Mouse (Mus musculus) heart, embryonic 11.5 days (tissue): Measurements from ENCODE around the gene Sec31a. TPM values are rescaled to one million over a fixed set of nuclear protein-coding genes. Genes with fewer than 3 reads are reported as not detected.

ENCODE experiments used
- ATAC-seq: fragments of 200-750 bp; cut with Nextera tagmentation; replicated peaks from 2 replicates; pipeline ENCODE4 v1.8.0; 2017; ENCODE audit warnings: moderate library complexity; ENCODE audit not compliant: insufficient number of reproducible peaks, low FRiP score, low TSS enrichment
- H3K27ac ChIP-seq: fragments of 300-500 bp; sonication (generic); 2 replicates; pipeline ENCODE4 v1.5.1; 2014; ENCODE audit warnings: mild to moderate bottlenecking, low read depth, low read length
- H3K27me3 ChIP-seq: fragments of 300-500 bp; sonication (generic); 2 replicates; pipeline ENCODE4 v1.6.1; 2014; ENCODE audit warnings: mild to moderate bottlenecking, low read length, mixed read lengths; ENCODE audit not compliant: control insufficient read depth, insufficient read depth
- H3K36me3 ChIP-seq: fragments of 300-500 bp; sonication (generic); 2 replicates; pipeline ENCODE4 v1.6.1; 2014; ENCODE audit warnings: mild to moderate bottlenecking, low read length, moderate library complexity, mixed read lengths; ENCODE audit not compliant: control insufficient read depth, insufficient read depth
- H3K4me1 ChIP-seq: fragments of 300-500 bp; sonication (generic); 2 replicates; pipeline ENCODE4 v1.6.1; 2014; ENCODE audit warnings: low read length; ENCODE audit not compliant: control insufficient read depth, insufficient read depth
- H3K4me2 ChIP-seq: fragments of 300-500 bp; sonication (generic); 2 replicates; pipeline ENCODE4 v1.6.1; 2014; ENCODE audit warnings: mild to moderate bottlenecking, moderate library complexity
- H3K4me3 ChIP-seq: fragments of 300-500 bp; sonication (generic); 2 replicates; pipeline ENCODE4 v1.5.1; 2014; ENCODE audit warnings: low read depth, low read length
- H3K9ac ChIP-seq: fragments of 300-500 bp; sonication (generic); 2 replicates; pipeline ENCODE4 v1.6.1; 2014; ENCODE audit warnings: mild to moderate bottlenecking, low read depth, low read length, moderate library complexity
- H3K9me3 ChIP-seq: fragments of 300-500 bp; sonication (generic); replicated peaks from 2 replicates; pipeline ENCODE4 v1.6.1; 2016; ENCODE audit warnings: low read length; ENCODE audit not compliant: control insufficient read depth
- WGBS: fragments of 180-500 bp; shearing (Covaris S2); extraction: QIAGEN DNeasy Blood & Tissue Kit; methylation state at CpG from one replicate; pipeline ENCODE4 v1.1.7; 2014; ENCODE audit not compliant: insufficient replicate concordance; 5-methylcytosine and 5-hydroxymethylcytosine counted together
- polyA plus RNA-seq: library from polyadenylated mRNA; unstranded; fragments of >200 nt; fragmentation: Nextera tagmentation; extraction: Ambion mirVana; gene quantifications from 2 replicates; pipeline ENCODE4 v1.2.1, GENCODE M21; 2014

Sec31a gene
- polyA plus RNA-seq, 1 experiment from 2014 or later = 154 TPM

DNA sequence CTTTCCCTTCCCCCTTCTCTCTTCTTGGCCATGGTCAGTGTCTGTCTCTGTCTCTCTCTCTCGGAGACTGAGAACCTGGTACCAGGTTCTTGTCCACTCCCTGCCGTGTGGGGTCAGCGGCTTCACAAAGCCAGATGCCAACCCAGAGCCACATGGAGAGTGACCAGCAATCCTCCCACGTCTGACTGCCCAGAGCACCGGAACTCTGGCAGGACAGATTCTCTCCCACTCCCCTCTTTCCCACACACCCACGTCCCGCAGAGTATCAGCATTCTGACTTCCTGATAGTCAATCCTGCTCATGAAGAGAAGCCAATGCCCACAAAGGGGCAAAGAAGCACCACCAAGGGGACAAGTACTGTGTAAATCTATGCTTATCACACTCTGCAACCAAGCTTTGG, 7.6 kb upstream of the Sec31a start:
- WGBS = 71% methylated on average over 7 of the region's 7 CpGs
- peak overlapping the region; percentile 20; the same call in 1 of the 2 replicates for H3K4me2 ChIP-seq
- peaks cover 55% of the 10 kb centered on the region for H3K36me3 ChIP-seq
- H3K4me3 ChIP-seq = no peak overlapping the region
- ATAC-seq = no peak
- no peaks in the 10 kb centered on the region for H3K9me3 ChIP-seq
- 0 out of 2 replicates have a peak overlapping the region, but pooled peaks have one; percentile 22 for H3K27ac ChIP-seq
- no peak overlapping the region for H3K9ac ChIP-seq
- peaks cover 35% of the 10 kb centered on the region for H3K4me1 ChIP-seq
- H3K27me3 ChIP-seq = no peaks in the 10 kb centered on the region

DNA sequence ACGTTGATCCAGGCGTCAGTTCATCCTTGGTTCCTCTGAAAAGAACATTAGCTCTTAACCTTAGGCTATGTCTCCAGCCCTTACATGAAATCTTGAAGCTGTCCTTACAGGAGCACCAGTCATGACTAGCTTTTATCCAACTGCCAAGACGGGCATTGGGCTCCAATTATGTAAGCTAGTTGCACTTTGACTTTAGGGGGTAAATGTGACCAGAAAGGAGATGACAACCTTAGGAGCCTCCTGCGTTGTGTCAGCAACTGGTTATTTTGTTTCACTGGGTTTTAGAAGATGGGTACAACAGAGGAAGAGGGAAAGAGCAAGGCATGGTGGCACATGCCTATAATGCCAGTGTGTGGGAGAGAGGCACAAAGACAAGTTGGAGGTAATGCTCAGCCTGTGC, 2.8 kb upstream of the Sec31a start:
- Histone ChIP-seq H3K9me3 (no peaks in the 10 kb centered on the region), H3K4me3 (no peak overlapping the region), H3K36me3 (peaks cover 33% of the 10 kb centered on the region), H3K27me3 (no peaks in the 10 kb centered on the region), H3K27ac (no peak overlapping the region), H3K9ac (no peak overlapping the region), H3K4me2 (no peak overlapping the region), H3K4me1 (peaks cover 17% of the 10 kb centered on the region)
- no peak for ATAC-seq
- WGBS = 77% methylated on average over 4 of the region's 4 CpGs

DNA sequence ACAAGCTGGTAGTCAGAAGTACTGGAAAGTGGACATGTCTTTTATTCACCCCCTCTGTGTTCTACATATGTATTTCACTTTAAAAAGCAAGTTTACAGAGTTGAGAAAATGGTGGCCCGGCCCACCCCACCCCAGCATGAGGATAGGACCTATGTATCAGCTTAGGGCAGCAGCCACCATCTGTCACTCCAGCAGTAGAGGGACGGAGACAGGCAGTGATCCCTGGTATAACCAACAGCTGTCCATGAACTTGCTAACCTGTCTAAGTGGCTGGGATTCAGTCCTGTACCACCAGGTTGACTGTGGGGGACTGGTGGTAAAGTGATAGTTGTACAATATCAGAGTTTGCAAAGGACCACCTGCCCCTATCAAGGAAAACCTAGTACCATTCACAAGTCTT, 2.0 kb upstream of the Sec31a start:
- Histone ChIP-seq H3K4me1 (peaks cover 14% of the 10 kb centered on the region; the same call in 1 of the 2 replicates), H3K9me3 (no peaks in the 10 kb centered on the region), H3K27me3 (no peaks in the 10 kb centered on the region), H3K4me3 (no peak overlapping the region), H3K9ac (no peak overlapping the region), H3K27ac (no peak overlapping the region), H3K4me2 (no peak overlapping the region), H3K36me3 (peaks cover 32% of the 10 kb centered on the region)
- no peak for ATAC-seq
- WGBS = 83% methylated on average over 2 of the region's 2 CpGs

DNA sequence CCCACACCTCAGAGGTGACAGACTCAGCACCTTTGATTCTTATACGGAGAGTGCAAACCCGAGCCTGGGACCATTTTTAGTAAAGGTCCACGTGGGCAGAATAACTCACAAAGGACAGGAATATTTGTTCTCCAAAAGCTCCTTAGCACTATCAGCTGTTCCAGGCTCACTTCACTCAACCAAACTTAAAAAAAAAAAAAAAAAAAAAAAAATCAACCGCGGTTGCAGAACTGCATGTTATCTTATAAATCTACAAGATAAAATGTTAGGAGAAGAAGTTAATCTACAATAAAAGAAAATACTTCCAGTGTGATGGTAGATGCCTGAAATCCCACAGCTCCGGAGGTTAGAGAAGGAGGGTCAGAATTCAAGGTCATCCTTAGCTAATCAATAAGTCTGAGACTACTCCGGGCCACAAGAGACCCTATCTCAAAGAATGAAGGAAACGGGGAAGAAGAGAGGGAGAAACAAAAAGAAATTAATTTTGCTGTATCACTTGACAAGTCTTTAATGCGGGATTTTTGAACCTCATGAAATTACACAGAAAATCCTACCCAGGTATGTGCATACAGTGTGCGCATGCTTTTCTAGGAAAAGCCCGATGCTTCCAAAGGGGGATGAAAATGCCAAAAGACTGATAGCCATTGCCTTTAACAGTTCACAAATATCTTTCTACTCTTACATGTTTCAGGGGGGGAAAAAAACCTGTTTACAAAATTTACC, 1.4 kb downstream of the Sec31a start:
- H3K9me3 ChIP-seq = no peaks in the 10 kb centered on the region
- peak overlapping the region; percentile 22; the same call in 1 of the 2 replicates for H3K27ac ChIP-seq
- no peaks in the 10 kb centered on the region for H3K27me3 ChIP-seq
- peak overlapping the region; percentile 89 for H3K4me3 ChIP-seq
- no peak for ATAC-seq
- 36% methylated on average over 11 of the region's 11 CpGs for WGBS
- peak overlapping the region; percentile 67 for H3K9ac ChIP-seq
- H3K4me1 ChIP-seq = peaks cover 20% of the 10 kb centered on the region
- peaks cover 6% of the 10 kb centered on the region for H3K36me3 ChIP-seq
- H3K4me2 ChIP-seq = peak overlapping the region; percentile 78

DNA sequence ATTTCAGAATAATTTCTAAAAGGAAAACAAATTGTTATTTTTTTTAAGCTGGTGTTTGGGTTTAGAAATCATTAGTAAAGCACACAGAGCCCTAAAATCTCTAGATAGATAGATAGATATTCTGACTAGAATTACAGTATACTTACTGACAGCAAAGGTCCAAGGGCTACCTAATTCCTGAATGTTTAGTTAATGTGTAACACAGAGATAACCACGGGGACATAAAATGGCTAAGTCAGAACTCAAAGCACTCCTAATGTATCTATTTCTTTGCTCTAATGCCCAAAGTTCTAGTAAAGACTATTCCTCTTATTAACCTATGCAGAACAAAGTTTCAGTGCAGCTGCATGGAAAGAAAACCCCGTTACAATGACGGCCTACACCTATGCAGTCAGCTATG, 3.1 kb downstream of the Sec31a start:
- Histone ChIP-seq H3K9ac (no peak overlapping the region), H3K27ac (no peak overlapping the region), H3K36me3 (no peaks in the 10 kb centered on the region), H3K4me2 (no peak overlapping the region), H3K4me3 (no peak overlapping the region), H3K9me3 (no peaks in the 10 kb centered on the region), H3K27me3 (no peaks in the 10 kb centered on the region), H3K4me1 (peaks cover 20% of the 10 kb centered on the region)
- ATAC-seq = no peak
- WGBS = 74% methylated on average over 3 of the region's 3 CpGs

DNA sequence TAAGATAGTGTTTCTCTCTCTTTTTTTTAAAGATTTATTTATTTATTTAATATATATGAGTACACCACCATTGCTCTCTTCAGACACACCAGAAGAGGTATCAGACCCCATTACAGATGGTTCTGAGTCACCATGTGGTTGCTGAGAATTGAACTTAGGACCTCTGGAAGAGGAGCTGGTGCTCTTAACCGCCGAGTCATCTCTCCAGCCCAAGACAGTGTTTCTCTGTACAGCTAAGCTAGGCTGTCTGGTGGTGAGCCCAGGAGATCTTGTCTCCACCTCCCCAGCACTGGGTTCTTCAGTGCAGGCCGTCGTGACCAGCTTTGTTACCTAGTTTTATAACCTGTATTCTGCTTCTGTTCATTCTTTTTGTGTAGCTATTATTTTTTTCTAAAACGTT, 5.8 kb downstream of the Sec31a start:
- Histone ChIP-seq H3K4me1 (peaks cover 16% of the 10 kb centered on the region), H3K9me3 (no peaks in the 10 kb centered on the region), H3K27ac (no peak overlapping the region), H3K4me2 (no peak overlapping the region), H3K9ac (no peak overlapping the region), H3K4me3 (no peak overlapping the region), H3K27me3 (no peaks in the 10 kb centered on the region), H3K36me3 (peaks cover 8% of the 10 kb centered on the region; the same call in 1 of the 2 replicates)
- ATAC-seq = no peak
- 85% methylated on average over 5 of the region's 5 CpGs for WGBS

DNA sequence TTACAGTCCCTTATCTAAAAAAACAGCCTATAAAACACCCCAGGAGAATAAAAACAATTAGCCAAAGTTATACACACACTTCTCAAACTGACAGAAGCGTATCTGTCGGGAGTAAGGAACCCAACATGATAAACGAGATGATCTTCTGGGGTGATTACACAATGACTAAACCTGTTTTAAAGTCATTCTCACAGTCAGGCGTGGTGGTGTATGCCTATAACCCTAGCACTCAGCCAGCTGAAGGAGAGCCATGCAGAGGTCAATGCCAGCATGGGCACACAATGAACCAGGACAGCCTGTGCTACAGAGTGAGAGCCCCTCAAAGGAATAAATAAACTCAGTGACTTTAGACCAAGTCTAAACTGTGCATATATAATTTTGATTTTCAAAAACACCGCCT, 7.5 kb downstream of the Sec31a start:
- no peak overlapping the region for H3K4me2 ChIP-seq
- H3K4me1 ChIP-seq = peaks cover 8% of the 10 kb centered on the region
- WGBS = 81% methylated on average over 5 of the region's 5 CpGs
- peaks cover 19% of the 10 kb centered on the region for H3K36me3 ChIP-seq
- no peak overlapping the region for H3K27ac ChIP-seq
- no peaks in the 10 kb centered on the region for H3K9me3 ChIP-seq
- no peak for ATAC-seq
- no peak overlapping the region for H3K9ac ChIP-seq
- no peaks in the 10 kb centered on the region for H3K27me3 ChIP-seq
- no peak overlapping the region for H3K4me3 ChIP-seq

DNA sequence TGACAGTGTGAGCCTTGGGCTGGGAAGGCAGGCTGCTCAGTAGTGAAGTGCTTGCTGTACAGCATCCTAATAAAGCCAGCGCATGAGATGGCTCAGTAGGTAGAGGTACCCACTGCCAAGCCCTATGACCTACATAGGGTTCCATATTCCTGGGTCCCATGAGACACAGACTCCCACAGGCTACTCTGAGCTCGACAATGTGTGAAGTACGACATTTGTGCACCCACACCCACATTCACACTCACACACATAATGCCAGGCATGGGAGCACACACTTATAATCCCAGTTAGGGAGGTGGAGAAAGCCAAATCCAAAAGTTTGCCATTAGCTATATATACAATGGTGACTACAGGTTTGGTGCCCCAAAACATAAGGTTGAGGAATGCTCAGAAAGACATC, 19.3 kb downstream of the Sec31a start:
- H3K27me3 ChIP-seq = no peaks in the 10 kb centered on the region
- H3K27ac ChIP-seq = no peak overlapping the region
- peaks cover 37% of the 10 kb centered on the region for H3K36me3 ChIP-seq
- 91% methylated on average over 3 of the region's 3 CpGs for WGBS
- no peak overlapping the region for H3K9ac ChIP-seq
- no peaks in the 10 kb centered on the region for H3K9me3 ChIP-seq
- H3K4me2 ChIP-seq = no peak overlapping the region
- no peak overlapping the region for H3K4me3 ChIP-seq
- no peaks in the 10 kb centered on the region for H3K4me1 ChIP-seq
- ATAC-seq = no peak

DNA sequence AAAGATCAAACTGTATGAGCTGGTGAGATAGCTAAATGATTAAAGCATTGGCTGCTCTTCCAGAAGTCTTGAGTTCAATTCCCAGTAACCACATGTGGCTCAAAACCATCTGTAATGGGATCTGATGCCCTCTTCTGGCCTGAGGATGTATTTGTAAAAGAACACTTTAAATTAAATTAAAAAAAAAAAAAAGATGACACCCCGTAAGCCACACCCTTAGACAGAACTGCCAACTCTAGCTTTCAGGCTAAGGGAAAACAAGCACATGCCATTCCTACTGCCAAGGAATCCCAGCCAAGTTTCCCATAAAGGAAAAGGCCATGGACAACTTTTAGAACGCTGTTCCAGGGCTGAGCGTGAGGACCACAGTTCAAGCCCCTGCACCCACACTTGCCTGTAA, 22.4 kb downstream of the Sec31a start:
- H3K9ac ChIP-seq = no peak overlapping the region
- H3K27ac ChIP-seq = no peak overlapping the region
- no peaks in the 10 kb centered on the region for H3K9me3 ChIP-seq
- no peaks in the 10 kb centered on the region for H3K4me1 ChIP-seq
- no peak overlapping the region for H3K4me2 ChIP-seq
- 92% methylated on average over 3 of the region's 3 CpGs for WGBS
- no peak overlapping the region for H3K4me3 ChIP-seq
- no peak for ATAC-seq
- peaks cover 36% of the 10 kb centered on the region for H3K36me3 ChIP-seq
- no peaks in the 10 kb centered on the region for H3K27me3 ChIP-seq
